Mouse (Mus musculus): ENCODE measurements around the gene Mark3. TPM values are rescaled to one million over a fixed set of nuclear protein-coding genes. Genes with fewer than 3 reads are reported as not detected.

Gene Mark3
- polyA plus RNA-seq, 1 experiment from 2014 or later, result 70.0 TPM

GRCm38 (mm10) chr12:111694271-111694781 is 120.0 kb downstream of the Mark3 start:
- ATAC-seq (ENCODE audit: insufficient number of reproducible peaks, insufficient read depth, low FRiP score, low TSS enrichment), result no peak
- Histone ChIP-seq H3K27me3 (no peaks in the 10 kb centered on the region), H3K9ac (peak overlapping the region; percentile 29; the same call in 1 of the 2 replicates), H3K9me3 (no peaks in the 10 kb centered on the region), H3K4me3 (no peak overlapping the region), H3K27ac (peak overlapping the region; percentile 72), H3K4me2 (replicated peaks) (peak overlapping the region; percentile 38), H3K4me1 (peaks cover 47% of the 10 kb centered on the region), H3K36me3 (no peaks in the 10 kb centered on the region)
- 9% methylated on average over 12 of the region's 12 CpGs for WGBS

- 51% methylated on average over 13 of the region's 13 CpGs for WGBS
- H3K27ac ChIP-seq, result peak overlapping the region; percentile 72; the same call in 1 of the 2 replicates
Measured at GRCm38 (mm10) chr12:111694880-111695804, 120.8 kb downstream of the Mark3 start.

DNA sequence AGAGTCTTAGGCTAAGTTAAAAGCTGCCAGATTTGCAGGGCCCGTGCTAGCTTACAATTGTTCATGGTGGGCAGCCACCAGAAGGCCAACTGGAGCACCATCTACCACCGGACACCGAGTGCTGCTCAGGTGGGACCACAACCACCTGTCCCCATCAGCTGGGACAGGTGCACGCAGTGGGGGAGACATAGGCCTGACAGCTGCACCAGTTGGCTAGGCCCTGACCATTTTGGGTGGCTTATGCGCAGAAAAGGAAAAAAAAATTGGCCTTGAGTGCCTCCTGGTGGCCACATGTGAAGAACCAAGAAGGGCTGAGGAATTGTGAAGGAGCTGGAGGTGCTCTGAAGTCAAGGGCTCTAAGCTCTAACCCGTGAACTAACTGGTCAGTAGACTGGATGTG is 121.9 kb downstream of the Mark3 start:
- Histone ChIP-seq H3K27me3 (no peaks in the 10 kb centered on the region), H3K9ac (no peak overlapping the region), H3K36me3 (no peaks in the 10 kb centered on the region), H3K4me1 (peaks cover 46% of the 10 kb centered on the region), H3K27ac (no peak overlapping the region), H3K4me2 (replicated peaks) (no peak overlapping the region), H3K4me3 (no peak overlapping the region), H3K9me3 (no peaks in the 10 kb centered on the region)
- ATAC-seq (ENCODE audit: insufficient number of reproducible peaks, insufficient read depth, low FRiP score, low TSS enrichment), result no peak
- 28% methylated on average over 6 of the region's 6 CpGs for WGBS

More at GRCm38 (mm10) chr12:111694880-111695804, 120.8 kb downstream of the Mark3 start:
- no peak overlapping the region for H3K4me2 ChIP-seq (replicated peaks)
- no peak overlapping the region for H3K9ac ChIP-seq
- no peak for ATAC-seq (ENCODE audit: insufficient number of reproducible peaks, insufficient read depth, low FRiP score, low TSS enrichment)
- H3K4me3 ChIP-seq, result no peak overlapping the region
- no peaks in the 10 kb centered on the region for H3K9me3 ChIP-seq
- peaks cover 47% of the 10 kb centered on the region for H3K4me1 ChIP-seq
- H3K36me3 ChIP-seq, result no peaks in the 10 kb centered on the region
- no peaks in the 10 kb centered on the region for H3K27me3 ChIP-seq

DNA sequence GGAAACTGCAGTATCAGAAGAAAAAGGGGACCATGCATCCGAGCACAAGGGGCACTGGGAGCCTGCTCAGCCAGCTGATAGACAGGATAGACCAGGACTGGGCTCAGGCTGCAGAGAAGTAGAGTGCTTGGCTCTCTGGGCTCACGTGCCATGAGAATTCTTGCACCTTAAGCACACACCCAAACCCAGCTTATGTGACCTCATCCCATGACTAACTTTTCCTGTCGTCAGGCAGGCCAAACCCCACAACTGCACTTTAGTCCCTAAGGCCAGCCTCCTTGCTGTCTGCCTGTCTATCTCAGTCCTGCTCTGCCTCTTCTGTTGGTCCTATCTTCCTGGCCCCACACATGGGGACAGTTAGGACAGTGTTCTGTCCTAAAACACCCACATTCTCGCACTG is 123.4 kb downstream of the Mark3 start:
- Histone ChIP-seq H3K4me1 (peaks cover 35% of the 10 kb centered on the region), H3K4me3 (no peak overlapping the region), H3K27ac (no peak overlapping the region), H3K36me3 (no peaks in the 10 kb centered on the region), H3K9me3 (no peaks in the 10 kb centered on the region), H3K9ac (no peak overlapping the region), H3K27me3 (no peaks in the 10 kb centered on the region), H3K4me2 (replicated peaks) (no peak overlapping the region)
- no peak for ATAC-seq (ENCODE audit: insufficient number of reproducible peaks, insufficient read depth, low FRiP score, low TSS enrichment)
- 54% methylated on average over 4 of the region's 4 CpGs for WGBS

- no peaks in the 10 kb centered on the region for H3K27me3 ChIP-seq
- H3K27ac ChIP-seq, result no peak overlapping the region
- H3K9ac ChIP-seq, result no peak overlapping the region
- ATAC-seq (ENCODE audit: insufficient number of reproducible peaks, insufficient read depth, low FRiP score, low TSS enrichment), result no peak
- H3K9me3 ChIP-seq, result no peaks in the 10 kb centered on the region
- WGBS, result 71% methylated on average over 6 of the region's 6 CpGs
- H3K4me3 ChIP-seq, result no peak overlapping the region
- H3K4me1 ChIP-seq, result peaks cover 28% of the 10 kb centered on the region
- no peaks in the 10 kb centered on the region for H3K36me3 ChIP-seq
- H3K4me2 ChIP-seq (replicated peaks), result no peak overlapping the region
Measured at GRCm38 (mm10) chr12:111698346-111698913, 124.1 kb downstream of the Mark3 start.

DNA sequence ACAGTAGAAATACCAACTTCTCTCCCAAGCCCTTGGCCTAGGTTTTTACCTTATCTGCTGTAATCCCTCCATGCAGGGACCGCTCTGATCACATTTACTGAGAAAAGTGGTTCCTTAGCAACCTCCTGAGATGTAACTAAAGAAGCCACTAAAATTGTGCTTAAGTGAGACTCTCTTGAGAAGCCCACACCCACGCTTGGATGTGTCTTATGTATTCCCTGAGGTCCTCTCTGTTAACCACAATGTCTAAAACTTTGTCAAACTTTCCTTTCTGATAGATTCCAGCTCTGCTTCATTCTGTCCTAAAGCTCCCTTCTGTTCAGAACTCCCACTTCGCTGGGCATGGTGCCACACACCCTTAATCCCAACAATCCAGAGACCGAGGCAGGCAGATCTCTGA is 125.2 kb downstream of the Mark3 start:
- H3K27ac ChIP-seq, result no peak overlapping the region
- H3K9me3 ChIP-seq, result no peaks in the 10 kb centered on the region
- no peak overlapping the region for H3K4me2 ChIP-seq (replicated peaks)
- 78% methylated on average over 4 of the region's 4 CpGs for WGBS
- H3K36me3 ChIP-seq, result no peaks in the 10 kb centered on the region
- H3K9ac ChIP-seq, result peak overlapping the region; percentile 20; the same call in 1 of the 2 replicates
- peaks cover 20% of the 10 kb centered on the region for H3K4me1 ChIP-seq
- no peaks in the 10 kb centered on the region for H3K27me3 ChIP-seq
- ATAC-seq (ENCODE audit: insufficient number of reproducible peaks, insufficient read depth, low FRiP score, low TSS enrichment), result no peak
- H3K4me3 ChIP-seq, result no peak overlapping the region

DNA sequence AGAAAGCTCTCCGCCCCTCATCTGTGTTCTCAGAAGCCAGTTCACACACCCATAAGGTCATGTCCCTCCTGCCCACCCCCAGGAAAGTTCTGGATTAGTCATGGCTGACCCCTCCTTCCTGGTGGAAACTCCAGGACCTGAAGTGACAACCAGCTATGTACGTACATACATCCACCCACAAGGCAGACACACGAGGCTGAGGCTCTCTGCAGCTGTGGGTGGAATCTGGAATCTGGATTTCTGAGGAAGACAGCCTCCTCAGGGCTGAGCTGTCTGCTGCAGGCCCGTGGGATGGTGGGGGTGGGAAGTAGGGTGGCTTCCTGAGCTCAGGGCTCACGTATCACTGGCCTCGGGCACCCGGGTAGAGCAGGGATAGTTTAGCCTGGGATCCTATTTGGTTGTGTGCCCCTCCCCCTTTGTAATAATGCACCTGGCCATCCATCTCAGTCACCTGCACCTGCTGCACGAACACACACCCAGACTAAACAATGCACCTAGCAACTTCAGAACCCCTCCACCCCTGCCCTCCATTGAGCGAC is 126.7 kb downstream of the Mark3 start:
- no peak overlapping the region for H3K9ac ChIP-seq
- no peaks in the 10 kb centered on the region for H3K27me3 ChIP-seq
- H3K4me3 ChIP-seq, result no peak overlapping the region
- H3K9me3 ChIP-seq, result no peaks in the 10 kb centered on the region
- peaks cover 17% of the 10 kb centered on the region for H3K4me1 ChIP-seq
- H3K27ac ChIP-seq, result no peak overlapping the region
- H3K4me2 ChIP-seq (replicated peaks), result no peak overlapping the region
- no peak for ATAC-seq (ENCODE audit: insufficient number of reproducible peaks, insufficient read depth, low FRiP score, low TSS enrichment)
- no peaks in the 10 kb centered on the region for H3K36me3 ChIP-seq
- 55% methylated on average over 9 of the region's 9 CpGs for WGBS

DNA sequence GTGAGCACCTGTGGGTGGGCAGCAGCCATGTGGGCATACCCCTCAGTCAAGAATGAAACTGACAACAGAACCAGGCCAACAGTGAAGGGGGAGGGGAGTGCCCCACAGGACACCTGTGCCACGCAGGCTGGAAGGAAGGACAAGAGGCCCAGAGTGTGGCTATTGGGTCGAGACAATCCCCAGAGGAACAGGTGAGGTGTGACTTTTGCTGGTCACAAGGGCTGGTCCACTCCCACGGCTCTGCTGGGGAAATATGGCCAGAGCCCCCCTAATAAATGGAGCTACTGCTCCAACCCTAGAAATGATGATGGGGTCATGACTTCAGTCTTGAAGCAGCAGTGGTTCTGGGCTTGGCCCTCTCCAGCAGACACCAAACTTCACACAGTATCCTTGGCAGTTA is 129.0 kb downstream of the Mark3 start:
- 76% methylated on average over 3 of the region's 3 CpGs for WGBS
- Histone ChIP-seq H3K27ac (no peak overlapping the region), H3K4me1 (peaks cover 15% of the 10 kb centered on the region), H3K27me3 (no peaks in the 10 kb centered on the region), H3K9ac (no peak overlapping the region), H3K4me3 (no peak overlapping the region), H3K4me2 (replicated peaks) (no peak overlapping the region), H3K36me3 (peaks cover 8% of the 10 kb centered on the region; the same call in 1 of the 2 replicates), H3K9me3 (no peaks in the 10 kb centered on the region)
- no peak for ATAC-seq (ENCODE audit: insufficient number of reproducible peaks, insufficient read depth, low FRiP score, low TSS enrichment)

DNA sequence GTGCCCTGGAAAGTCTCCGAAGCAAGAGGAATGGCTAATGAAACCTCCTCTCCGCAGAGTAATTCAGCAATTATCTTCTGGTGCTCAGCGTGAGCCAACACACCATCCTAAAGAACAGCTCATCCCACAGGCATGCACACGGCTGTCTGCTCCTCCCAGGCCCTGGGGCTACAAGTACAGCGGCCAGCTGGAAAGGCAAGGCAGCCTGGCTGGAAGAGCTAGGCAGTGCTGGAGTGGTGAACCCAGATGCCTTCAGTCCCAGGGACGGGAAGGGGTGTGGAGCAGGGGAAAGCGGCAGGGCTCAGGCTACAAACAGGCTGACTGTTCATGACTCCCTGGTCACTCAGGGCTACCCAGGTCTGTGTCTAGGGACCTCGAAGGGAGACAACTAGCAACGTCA is 130.3 kb downstream of the Mark3 start:
- no peaks in the 10 kb centered on the region for H3K9me3 ChIP-seq
- no peak overlapping the region for H3K4me3 ChIP-seq
- H3K36me3 ChIP-seq, result peaks cover 20% of the 10 kb centered on the region
- H3K27ac ChIP-seq, result no peak overlapping the region; the same call in 1 of the 2 replicates
- H3K9ac ChIP-seq, result peak overlapping the region; percentile 20; the same call in 1 of the 2 replicates
- 32% methylated on average over 9 of the region's 9 CpGs for WGBS
- no peak; the same call in 1 of the 2 replicates for ATAC-seq (ENCODE audit: insufficient number of reproducible peaks, insufficient read depth, low FRiP score, low TSS enrichment)
- peaks cover 15% of the 10 kb centered on the region for H3K4me1 ChIP-seq
- no peaks in the 10 kb centered on the region for H3K27me3 ChIP-seq
- no peak overlapping the region for H3K4me2 ChIP-seq (replicated peaks)

GRCm38 (mm10) chr12:111705186-111705973 is 131.1 kb downstream of the Mark3 start:
- Histone ChIP-seq H3K4me3 (no peak overlapping the region), H3K36me3 (peaks cover 28% of the 10 kb centered on the region), H3K9ac (peak overlapping the region; percentile 20; the same call in 1 of the 2 replicates), H3K9me3 (no peaks in the 10 kb centered on the region), H3K4me2 (replicated peaks) (no peak overlapping the region), H3K4me1 (peaks cover 15% of the 10 kb centered on the region), H3K27ac (no peak overlapping the region; the same call in 1 of the 2 replicates), H3K27me3 (no peaks in the 10 kb centered on the region)
- ATAC-seq (ENCODE audit: insufficient number of reproducible peaks, insufficient read depth, low FRiP score, low TSS enrichment), result no peak
- WGBS, result 69% methylated on average over 15 of the region's 15 CpGs
